Mouse (Mus musculus): ENCODE data around the gene Socs5. TPM values are rescaled to one million over a fixed set of nuclear protein-coding genes. Genes with fewer than 3 reads are reported as not detected.
A peak's percentile ranks its signal among the peaks of the same experiment; 100 is the strongest.

Socs5 gene
- polyA plus RNA-seq, 1 experiment from 2014 or later: 20.1 TPM

GRCm38 (mm10) chr17:87102636-87103035, 4.8 kb upstream of the Socs5 start:
- H3K27me3 ChIP-seq (ENCODE audit: control insufficient read depth, insufficient read depth, low read length): no peaks in the 10 kb centered on the region
- no peak overlapping the region for H3K4me2 ChIP-seq (ENCODE audit: low read length)
- H3K27ac ChIP-seq (replicated peaks; ENCODE audit: low read depth, low read length): no peak overlapping the region
- no peaks in the 10 kb centered on the region for H3K9me3 ChIP-seq (ENCODE audit: control insufficient read depth, low read length)
- no peak overlapping the region for H3K4me3 ChIP-seq (replicated peaks; ENCODE audit: low read depth, low read length)
- no peak overlapping the region for H3K9ac ChIP-seq (replicated peaks; ENCODE audit: low read length)
- H3K4me1 ChIP-seq (ENCODE audit: control insufficient read depth, insufficient read depth, low read length): no peaks in the 10 kb centered on the region
- ATAC-seq (ENCODE audit: low FRiP score, low TSS enrichment) (no peak), DNase-seq (no peak)
- WGBS: 81% methylated on average over 8 of the region's 8 CpGs
- no peaks in the 10 kb centered on the region for H3K36me3 ChIP-seq (ENCODE audit: control insufficient read depth, insufficient read depth, low read length)

- Histone ChIP-seq H3K4me2 (ENCODE audit: low read length) (no peak overlapping the region), H3K4me3 (replicated peaks; ENCODE audit: low read depth, low read length) (no peak overlapping the region), H3K27ac (replicated peaks; ENCODE audit: low read depth, low read length) (no peak overlapping the region), H3K9me3 (ENCODE audit: control insufficient read depth, low read length) (no peaks in the 10 kb centered on the region), H3K9ac (replicated peaks; ENCODE audit: low read length) (no peak overlapping the region), H3K27me3 (ENCODE audit: control insufficient read depth, insufficient read depth, low read length) (no peaks in the 10 kb centered on the region), H3K4me1 (ENCODE audit: control insufficient read depth, insufficient read depth, low read length) (no peaks in the 10 kb centered on the region), H3K36me3 (ENCODE audit: control insufficient read depth, insufficient read depth, low read length) (no peaks in the 10 kb centered on the region)
- ATAC-seq (ENCODE audit: low FRiP score, low TSS enrichment) (no peak), DNase-seq (no peak)
- WGBS: 83% methylated on average over 5 of the region's 5 CpGs
Measured at GRCm38 (mm10) chr17:87103060-87103459, 4.4 kb upstream of the Socs5 start.

- no peaks in the 10 kb centered on the region for H3K27me3 ChIP-seq (ENCODE audit: control insufficient read depth, insufficient read depth, low read length)
- no peak overlapping the region for H3K9ac ChIP-seq (replicated peaks; ENCODE audit: low read length)
- ATAC-seq (ENCODE audit: low FRiP score, low TSS enrichment) (no peak), DNase-seq (no peak)
- H3K9me3 ChIP-seq (ENCODE audit: control insufficient read depth, low read length): no peaks in the 10 kb centered on the region
- no peak overlapping the region for H3K4me3 ChIP-seq (replicated peaks; ENCODE audit: low read depth, low read length)
- WGBS: 86% methylated on average over 4 of the region's 4 CpGs
- peaks cover 8% of the 10 kb centered on the region for H3K4me1 ChIP-seq (ENCODE audit: control insufficient read depth, insufficient read depth, low read length)
- H3K27ac ChIP-seq (replicated peaks; ENCODE audit: low read depth, low read length): no peak overlapping the region
- H3K4me2 ChIP-seq (ENCODE audit: low read length): no peak overlapping the region
- no peaks in the 10 kb centered on the region for H3K36me3 ChIP-seq (ENCODE audit: control insufficient read depth, insufficient read depth, low read length)
Measured at GRCm38 (mm10) chr17:87104276-87104675, 3.2 kb upstream of the Socs5 start.

- Histone ChIP-seq H3K9me3 (ENCODE audit: control insufficient read depth, low read length) (no peaks in the 10 kb centered on the region), H3K9ac (replicated peaks; ENCODE audit: low read length) (no peak overlapping the region), H3K4me2 (ENCODE audit: low read length) (peak overlapping the region; percentile 55), H3K4me3 (replicated peaks; ENCODE audit: low read depth, low read length) (0 out of 2 replicates have a peak overlapping the region, but pooled peaks have one; percentile 67), H3K27me3 (ENCODE audit: control insufficient read depth, insufficient read depth, low read length) (no peaks in the 10 kb centered on the region), H3K36me3 (ENCODE audit: control insufficient read depth, insufficient read depth, low read length) (no peaks in the 10 kb centered on the region), H3K4me1 (ENCODE audit: control insufficient read depth, insufficient read depth, low read length) (peaks cover 8% of the 10 kb centered on the region), H3K27ac (replicated peaks; ENCODE audit: low read depth, low read length) (no peak overlapping the region)
- ATAC-seq (ENCODE audit: low FRiP score, low TSS enrichment): no peak
- DNase-seq: no peak
- 88% methylated on average over 7 of the region's 7 CpGs for WGBS
Measured at GRCm38 (mm10) chr17:87105941-87106340, 1.5 kb upstream of the Socs5 start.

GRCm38 (mm10) chr17:87106691-87107523, 572 bp upstream of the Socs5 start:
- Histone ChIP-seq H3K9me3 (ENCODE audit: control insufficient read depth, low read length) (no peaks in the 10 kb centered on the region), H3K4me1 (ENCODE audit: control insufficient read depth, insufficient read depth, low read length) (peaks cover 8% of the 10 kb centered on the region), H3K9ac (replicated peaks; ENCODE audit: low read length) (peak overlapping the region; percentile 81), H3K36me3 (ENCODE audit: control insufficient read depth, insufficient read depth, low read length) (no peaks in the 10 kb centered on the region), H3K4me3 (replicated peaks; ENCODE audit: low read depth, low read length) (peak overlapping the region; percentile 67), H3K4me2 (ENCODE audit: low read length) (peak overlapping the region; percentile 61), H3K27me3 (ENCODE audit: control insufficient read depth, insufficient read depth, low read length) (no peaks in the 10 kb centered on the region), H3K27ac (replicated peaks; ENCODE audit: low read depth, low read length) (peak overlapping the region; percentile 89)
- DNase-seq: peak; percentile 98
- peak; percentile 98 for ATAC-seq (ENCODE audit: low FRiP score, low TSS enrichment)
- WGBS: under 1% methylated on average over 50 of the region's 51 CpGs

- ATAC-seq (ENCODE audit: low FRiP score, low TSS enrichment) (no peak), DNase-seq (no peak)
- Histone ChIP-seq H3K4me2 (ENCODE audit: low read length) (peak overlapping the region; percentile 61), H3K36me3 (ENCODE audit: control insufficient read depth, insufficient read depth, low read length) (no peaks in the 10 kb centered on the region), H3K27ac (replicated peaks; ENCODE audit: low read depth, low read length) (no peak overlapping the region), H3K27me3 (ENCODE audit: control insufficient read depth, insufficient read depth, low read length) (no peaks in the 10 kb centered on the region), H3K9ac (replicated peaks; ENCODE audit: low read length) (0 out of 2 replicates have a peak overlapping the region, but pooled peaks have one; percentile 81), H3K9me3 (ENCODE audit: control insufficient read depth, low read length) (no peaks in the 10 kb centered on the region), H3K4me3 (replicated peaks; ENCODE audit: low read depth, low read length) (peak overlapping the region; percentile 67), H3K4me1 (ENCODE audit: control insufficient read depth, insufficient read depth, low read length) (peaks cover 8% of the 10 kb centered on the region)
- WGBS: 34% methylated on average over 13 of the region's 13 CpGs
Measured at GRCm38 (mm10) chr17:87108507-87109292, 1.2 kb downstream of the Socs5 start.

GRCm38 (mm10) chr17:87109504-87109903, 2.0 kb downstream of the Socs5 start:
- peak overlapping the region; percentile 61; the same call in 1 of the 2 replicates for H3K4me2 ChIP-seq (ENCODE audit: low read length)
- no peaks in the 10 kb centered on the region for H3K36me3 ChIP-seq (ENCODE audit: control insufficient read depth, insufficient read depth, low read length)
- no peak for ATAC-seq (ENCODE audit: low FRiP score, low TSS enrichment)
- no peaks in the 10 kb centered on the region for H3K9me3 ChIP-seq (ENCODE audit: control insufficient read depth, low read length)
- no peak overlapping the region for H3K9ac ChIP-seq (replicated peaks; ENCODE audit: low read length)
- no peak overlapping the region for H3K27ac ChIP-seq (replicated peaks; ENCODE audit: low read depth, low read length)
- no peak for DNase-seq
- 87% methylated on average over 7 of the region's 7 CpGs for WGBS
- no peak overlapping the region for H3K4me3 ChIP-seq (replicated peaks; ENCODE audit: low read depth, low read length)
- H3K27me3 ChIP-seq (ENCODE audit: control insufficient read depth, insufficient read depth, low read length): no peaks in the 10 kb centered on the region
- peaks cover 8% of the 10 kb centered on the region for H3K4me1 ChIP-seq (ENCODE audit: control insufficient read depth, insufficient read depth, low read length)

- DNase-seq (no peak), ATAC-seq (ENCODE audit: low FRiP score, low TSS enrichment) (no peak)
- no peak overlapping the region for H3K4me3 ChIP-seq (replicated peaks; ENCODE audit: low read depth, low read length)
- no peak overlapping the region for H3K4me2 ChIP-seq (ENCODE audit: low read length)
- H3K4me1 ChIP-seq (ENCODE audit: control insufficient read depth, insufficient read depth, low read length): peaks cover 8% of the 10 kb centered on the region
- no peaks in the 10 kb centered on the region for H3K36me3 ChIP-seq (ENCODE audit: control insufficient read depth, insufficient read depth, low read length)
- no peak overlapping the region for H3K9ac ChIP-seq (replicated peaks; ENCODE audit: low read length)
- no peaks in the 10 kb centered on the region for H3K9me3 ChIP-seq (ENCODE audit: control insufficient read depth, low read length)
- 77% methylated on average over 5 of the region's 5 CpGs for WGBS
- H3K27ac ChIP-seq (replicated peaks; ENCODE audit: low read depth, low read length): no peak overlapping the region
- no peaks in the 10 kb centered on the region for H3K27me3 ChIP-seq (ENCODE audit: control insufficient read depth, insufficient read depth, low read length)
Measured at GRCm38 (mm10) chr17:87112852-87113592, 5.5 kb downstream of the Socs5 start.

Data from midbrain, embryonic 14.5 days (tissue).